Mouse (Mus musculus) 3134 (cell line): Measurements from ENCODE around the gene Sult2a8.
"Not testable (repeated sequence)": the region's sequence is repeated elsewhere in the genome, so short reads cannot be mapped to it uniquely, and the experiment has no call there.

Source experiments
- DNase-seq: peaks from one replicate; pipeline ENCODE4 v3.0.0-alpha.2; 2011; ENCODE audit warnings: low spot score; ENCODE audit not compliant: insufficient read length; ENCODE audit errors: extremely low read depth

The Sult2a8 gene

DNA sequence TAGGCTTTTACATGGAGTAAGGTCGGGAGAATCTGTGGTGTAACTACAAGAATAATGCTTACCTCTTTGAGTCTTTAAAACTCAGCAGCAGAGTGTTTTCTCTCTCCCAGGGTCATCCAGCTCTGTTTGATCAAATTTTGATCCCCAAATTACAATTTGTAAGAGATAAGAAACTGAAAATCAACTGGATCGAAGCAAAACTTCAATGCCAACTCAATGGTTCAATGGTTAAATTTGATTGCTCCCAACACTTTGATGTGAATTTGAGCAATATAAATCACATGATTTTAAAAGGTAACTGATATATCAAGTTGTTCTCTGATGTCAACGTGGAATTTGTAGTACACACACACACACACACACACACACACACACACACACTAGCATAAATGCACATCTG, at the start of gene Sult2a8:
Sult2a8 (minus strand) TSS at position 236 of the 400 bp plus-strand sequence.
- no peak for DNase-seq

GRCm38 (mm10) chr7:14494130-14494529, 47.6 kb upstream of the Sult2a8 start, which contains the start of gene Sult2a7:
Gene Sult2a7, minus strand, starts transcription at chr7:14494230.
- no peak for DNase-seq

DNA sequence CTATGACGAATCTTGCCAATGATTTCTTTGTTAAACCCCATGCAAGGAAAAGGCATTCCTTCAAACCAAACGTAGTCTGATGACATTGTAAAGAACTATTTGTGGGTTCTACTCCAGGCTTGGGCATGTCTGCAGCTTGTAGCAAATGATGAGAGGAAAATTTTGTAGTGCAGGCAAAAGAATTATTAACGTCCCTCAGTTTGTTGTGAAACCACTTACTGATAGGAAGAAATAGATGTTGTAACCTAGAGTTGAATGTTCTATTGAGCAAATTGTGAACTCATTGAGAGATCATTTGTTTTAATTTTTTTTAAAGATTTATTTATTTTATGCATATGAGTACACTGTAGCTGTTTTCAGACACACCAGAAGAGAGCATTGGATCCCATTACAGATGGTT, 46.3 kb upstream of the Sult2a8 start:
- no peak for DNase-seq

GRCm38 (mm10) chr7:14439581-14439980, 7.0 kb downstream of the Sult2a8 start:
- DNase-seq = no peak

DNA sequence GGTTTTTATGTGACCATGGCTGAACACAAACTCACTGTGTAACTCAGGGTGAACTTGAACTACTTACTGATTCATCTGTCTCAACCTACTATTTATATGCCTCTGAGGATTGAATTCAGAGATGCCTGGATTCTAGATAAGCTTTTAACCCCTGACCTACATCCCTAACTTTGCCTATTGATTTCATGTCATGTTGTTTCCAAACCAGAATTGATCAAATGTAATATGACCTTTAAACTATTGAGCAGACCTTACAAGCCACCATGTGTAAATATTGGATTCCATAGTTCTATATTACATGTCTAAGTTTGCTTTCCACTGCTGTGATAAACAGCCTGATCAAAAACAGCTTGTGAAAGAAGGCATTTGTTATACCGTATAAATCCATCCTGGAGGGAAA, 8.1 kb downstream of the Sult2a8 start:
- DNase-seq = no peak

DNA sequence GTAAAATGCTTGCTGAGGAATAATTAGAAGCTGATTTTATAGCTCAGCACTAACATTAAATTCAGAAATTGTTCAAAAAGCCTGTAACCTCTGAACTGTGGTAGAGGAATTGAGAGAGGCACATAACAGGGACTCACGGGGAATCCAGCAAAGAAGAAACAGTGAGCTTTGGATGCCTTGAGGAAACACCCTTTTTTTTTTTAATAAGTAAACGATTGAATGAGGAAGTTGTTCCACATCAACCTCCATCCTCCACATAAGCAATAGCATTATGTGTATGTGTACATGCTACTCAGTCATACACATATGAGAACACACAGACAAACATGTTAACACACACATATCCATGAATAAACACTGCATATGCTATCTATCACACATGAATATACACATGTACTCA, 8.5 kb downstream of the Sult2a8 start:
- DNase-seq = no peak

- DNase-seq = not testable (repeated sequence)
Observed at GRCm38 (mm10) chr7:14399363-14399762, 47.2 kb downstream of the Sult2a8 start.

GRCm38 (mm10) chr7:14396462-14396861, 50.1 kb downstream of the Sult2a8 start:
- no peak for DNase-seq
